ENCODE assay signal across 8 mouse cellular contexts in the genomic region with DNA sequence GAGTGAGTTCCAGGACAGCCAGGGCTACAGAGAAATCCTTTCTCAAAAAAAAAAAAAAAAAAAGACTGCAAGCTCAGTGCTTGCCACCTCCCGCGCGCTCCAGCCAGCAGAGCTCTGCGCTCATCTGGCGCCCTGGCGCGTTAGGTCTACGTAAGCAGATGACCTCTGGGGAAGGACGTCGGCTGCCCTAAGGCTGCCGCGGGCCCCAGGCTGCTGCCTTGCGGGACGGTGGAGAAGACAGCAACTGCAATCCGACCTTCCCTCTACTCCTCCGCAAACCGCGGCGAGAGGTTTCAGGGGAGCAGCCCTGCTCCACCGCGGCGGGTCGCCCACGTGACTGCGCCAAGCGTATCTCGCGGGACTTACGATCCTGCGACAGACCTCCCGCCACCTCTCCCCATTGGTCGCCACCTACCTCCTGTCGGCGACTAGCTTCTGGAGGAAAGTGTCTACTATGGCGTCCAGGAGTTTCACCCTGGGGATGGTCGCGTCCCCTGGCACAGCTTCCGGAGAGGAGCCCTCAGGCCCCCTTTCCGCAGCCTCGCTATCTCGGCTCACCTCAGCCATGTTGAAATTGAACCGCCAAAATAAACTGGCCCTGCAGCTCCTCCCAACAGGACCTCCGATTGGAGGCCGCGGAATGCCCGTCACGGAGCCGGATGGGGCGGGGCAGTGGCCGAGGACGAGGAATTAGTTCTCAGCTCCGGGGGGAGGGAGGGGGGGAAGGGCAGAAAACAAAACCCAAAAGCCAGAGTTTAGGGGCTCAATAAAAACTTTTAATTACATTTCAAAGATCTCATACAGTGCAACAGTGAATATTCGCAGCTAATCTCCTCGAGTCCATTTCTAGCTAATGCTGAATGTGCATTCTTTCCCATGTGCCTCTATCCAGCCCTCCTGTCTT. TPM values are rescaled to one million over a fixed set of nuclear protein-coding genes. Genes with fewer than 3 reads are reported as not detected.
DNase-seq lines count a peak whose midpoint lies in the region; ATAC-seq and TF ChIP-seq lines count a peak whose summit lies in the region.

Gene Pmf1 (minus strand): TSS at position 591 of the 904 bp plus-strand sequence.

- no peaks in the 10 kb centered on the region for H3K9me3 ChIP-seq in ES-E14 (ENCODE audit: control insufficient read depth, insufficient read depth, low read depth, low read length)
- H3K9me3 ChIP-seq in forebrain, embryonic 15.5 days, result no peaks in the 10 kb centered on the region

- ATAC-seq in forebrain, embryonic 15.5 days (replicated peaks), result peak; percentile 94
- ATAC-seq in neutrophil, adult 5-6 weeks (ENCODE audit: extremely low read depth, insufficient number of reproducible peaks, low FRiP score, poor library complexity, severe bottlenecking), result peak; percentile 80

- peak within 1 kb of the TSS; percentile 97 for H3K27ac ChIP-seq in ES-E14 (ENCODE audit: insufficient read depth, low read depth, low read length, poor library complexity, severe bottlenecking)
- peak within 1 kb of the TSS; percentile 83 for H3K27ac ChIP-seq in forebrain, embryonic 15.5 days (replicated peaks)

- H3K36me3 ChIP-seq in ES-E14 (ENCODE audit: control insufficient read depth, insufficient read depth, low read length, poor library complexity, severe bottlenecking), result peaks cover 6% of the 10 kb centered on the region
- H3K36me3 ChIP-seq in forebrain, embryonic 15.5 days, result peaks cover 11% of the 10 kb centered on the region

- intact Hi-C loops in heart, postnatal 25 days (cut with DNase I), result loop anchor here (2.0 kb wide), 1 partner anchor 15 kb away; the partner anchor contains the start of gene Slc25a44

- H3K4me2 ChIP-seq in forebrain, embryonic 15.5 days (replicated peaks), result peak within 1 kb of the TSS; percentile 59

- peak; percentile 87 for DNase-seq in ES-E14 (ENCODE audit: low read depth, low spot score)
- peak; percentile 87 for DNase-seq in cerebellum, adult 11-12 months
- peak; percentile 92 for DNase-seq in heart, postnatal 25 days (ENCODE audit: low spot score)
- peak; percentile 86 to 88 for DNase-seq in layer of hippocampus, adult 18-20 months (ENCODE audit: low spot score in 2 of 2)
- DNase-seq in lung, adult 2 months, result peak; percentile 92
- peak; percentile 83 to 89 for DNase-seq in thymus, adult 18-20 months

- no peaks in the 10 kb centered on the region for H3K27me3 ChIP-seq in forebrain, embryonic 15.5 days

- no peak for TF ChIP-seq CTCF in lung, adult 2 months (IDR thresholded peaks at IDR 0.05; ENCODE audit: insufficient read depth, low read length)

- H3K4me3 ChIP-seq in ES-E14 (ENCODE audit: insufficient read depth in 1 of 2, low read depth in 1 of 2, low read length in 2 of 2, poor library complexity in 1 of 2, severe bottlenecking in 1 of 2), result peak within 1 kb of the TSS; percentile 85 to 93
- H3K4me3 ChIP-seq in forebrain, embryonic 15.5 days, result peak within 1 kb of the TSS; percentile 58
- peak within 1 kb of the TSS; percentile 99 for H3K4me3 ChIP-seq in lung, adult 2 months (replicated peaks; ENCODE audit: extremely low read depth, low read depth, low read length)

- H3K9ac ChIP-seq in ES-E14 (ENCODE audit: insufficient read depth, low read depth, low read length, poor library complexity, severe bottlenecking), result peak within 1 kb of the TSS; percentile 96
- peak within 1 kb of the TSS; percentile 78 for H3K9ac ChIP-seq in forebrain, embryonic 15.5 days (replicated peaks)

- WGBS in forebrain, embryonic 15.5 days, result under 1% methylated on average over 54 of the region's 54 CpGs
- WGBS in lung, adult 2 months, result under 1% methylated on average over 54 of the region's 54 CpGs

- TF ChIP-seq POLR2A in lung, adult 2 months (IDR thresholded peaks at IDR 0.05; ENCODE audit: borderline replicate concordance, extremely low read depth, low read depth, low read length), result peak; percentile 95

- H3K4me1 ChIP-seq in ES-E14 (ENCODE audit: control insufficient read depth in 2 of 2, insufficient read depth in 2 of 2, low read length in 2 of 2, poor library complexity in 1 of 2), result peaks cover 2 to 7% of the 10 kb centered on the region in 2 experiments; a peak in 3 of 4 replicates
- H3K4me1 ChIP-seq in forebrain, embryonic 15.5 days, result peaks cover 21% of the 10 kb centered on the region
- peaks cover 7% of the 10 kb centered on the region for H3K4me1 ChIP-seq in lung, adult 2 months (ENCODE audit: control insufficient read depth, insufficient read depth, low read length)

- in situ Hi-C loops in ES-E14 (cut with MboI; ENCODE audit: low sequenced_read_pairs in 2 of 2, unreplicated experiment in 2 of 2), result loop anchor here (5.0 to 10.0 kb wide), 2 partner anchors 57 to 65 kb away; no protein-coding TSS in a partner anchor

TF ChIP-seq in ES-E14, 5 proteins besides CTCF, POLR2A, EP300 and RAD21:
- TF ChIP-seq HCFC1 (IDR thresholded peaks at IDR 0.05; ENCODE audit: borderline replicate concordance, insufficient read depth, low read length) (peak; percentile 62; the same call in 1 of the 2 replicates), CHD2 (IDR thresholded peaks at IDR 0.05; ENCODE audit: low read depth, low read length) (peak; percentile 97), ZC3H11A (IDR thresholded peaks at IDR 0.05; ENCODE audit: borderline replicate concordance, low read depth, low read length) (no peak), ZNF384 (IDR thresholded peaks at IDR 0.05; ENCODE audit: low read depth, low read length) (peak; percentile 88), MAFK (IDR thresholded peaks at IDR 0.05; ENCODE audit: insufficient read depth, low read depth, low read length) (peak; percentile 75)

RNA-seq across cellular contexts. Expression of gene Pmf1, which starts in this region (rescaled TPM):
- total RNA-seq in ES-E14 (2012; rRNA removed), result 89.5 and 97.0 TPM in 2 replicates
- polyA plus RNA-seq in forebrain, embryonic 15.5 days (2015; fragmentation: Nextera tagmentation; extraction: Ambion mirVana), result 55.1 and 64.8 TPM in 2 replicates
- total RNA-seq in heart, postnatal 25 days (2021), result 10 to 100 TPM; 19.1 to 20.5 TPM
- 1 to 10 TPM; 5.9 to 6.5 TPM for total RNA-seq in layer of hippocampus, adult 18-20 months (2021)
- 23.4 and 27.0 TPM in 2 replicates for polyA plus RNA-seq in lung, adult 2 months (2012; rRNA removed)
- 21.1 and 22.1 TPM in 2 replicates for total RNA-seq in neutrophil, adult 5-6 weeks (2017)

Comparison
In these comparisons a context has a peak if more than half of its experiments do, and no peak if none do; other contexts are left out.
1. Peak in every context shown above with its lines: DNase-seq, ATAC-seq, H3K4me3 ChIP-seq and H3K27ac ChIP-seq.